Mouse (Mus musculus): Measurements from ENCODE around the gene Scn4a. TPM values are rescaled to one million over a fixed set of nuclear protein-coding genes. Genes with fewer than 3 reads are reported as not detected.

The Scn4a gene
- total RNA-seq, 2 experiments from 2014 or later = 439 to 468 TPM

- TF ChIP-seq CTCF (IDR thresholded peaks at IDR 0.05) = no peak
- Histone ChIP-seq H3K4me3 (no peak overlapping the region), H3K27ac (peak overlapping the region; percentile 93)
- intact Hi-C loops (cut with DNase I) = no loop called here
- no peak for DNase-seq
Measured at GRCm38 (mm10) chr11:106326475-106326874, 26.6 kb downstream of the Scn4a start.

- peak; percentile 70 for DNase-seq
- peak; percentile 80 for TF ChIP-seq CTCF (IDR thresholded peaks at IDR 0.05)
- Histone ChIP-seq H3K27ac (peak overlapping the region; percentile 93), H3K4me3 (no peak overlapping the region)
- intact Hi-C loops (cut with DNase I) = no loop called here
Measured at GRCm38 (mm10) chr11:106325566-106326206, 27.4 kb downstream of the Scn4a start.

GRCm38 (mm10) chr11:106324858-106325257 lies 28.2 kb downstream of the Scn4a start:
- H3K4me3 ChIP-seq = no peak overlapping the region
- H3K27ac ChIP-seq = peak overlapping the region; percentile 93
- intact Hi-C loops (cut with DNase I) = no loop called here
- TF ChIP-seq CTCF (IDR thresholded peaks at IDR 0.05) = no peak
- DNase-seq = no peak

GRCm38 (mm10) chr11:106318406-106319366 lies 34.4 kb downstream of the Scn4a start:
- Histone ChIP-seq H3K27ac (0 out of 2 replicates have a peak overlapping the region, but pooled peaks have one; percentile 9), H3K4me3 (no peak overlapping the region)
- intact Hi-C loops (cut with DNase I) = no loop called here
- TF ChIP-seq CTCF (IDR thresholded peaks at IDR 0.05) = no peak
- peak; percentile 40 for DNase-seq

GRCm38 (mm10) chr11:106317801-106318200 lies 35.3 kb downstream of the Scn4a start:
- H3K27ac ChIP-seq = no peak overlapping the region
- no peak for TF ChIP-seq CTCF (IDR thresholded peaks at IDR 0.05)
- intact Hi-C loops (cut with DNase I) = no loop called here
- peak; percentile 18 for DNase-seq
- H3K4me3 ChIP-seq = no peak overlapping the region

- no peak overlapping the region for H3K27ac ChIP-seq
- intact Hi-C loops (cut with DNase I) = no loop called here
Measured at GRCm38 (mm10) chr11:106316416-106316815, 36.7 kb downstream of the Scn4a start.

GRCm38 (mm10) chr11:106314333-106314812 lies 38.7 kb downstream of the Scn4a start, which contains the start of gene Cd79b:
TSS of gene Cd79b (minus strand) at chr11:106314762.
- peak; percentile 70 for DNase-seq
- H3K27ac ChIP-seq = peak within 1 kb of the TSS; percentile 48
- intact Hi-C loops (cut with DNase I) = no loop called here
- H3K4me3 ChIP-seq = 0 out of 2 replicates have a peak within 1 kb of the TSS, but pooled peaks have one; percentile 17
- TF ChIP-seq CTCF (IDR thresholded peaks at IDR 0.05) = no peak

More at GRCm38 (mm10) chr11:106316416-106316815, 36.7 kb downstream of the Scn4a start:
- no peak for TF ChIP-seq CTCF (IDR thresholded peaks at IDR 0.05)
- H3K4me3 ChIP-seq = no peak overlapping the region
- DNase-seq = no peak

GRCm38 (mm10) chr11:106313533-106313932 lies 39.6 kb downstream of the Scn4a start:
- intact Hi-C loops (cut with DNase I) = no loop called here
- DNase-seq = peak; percentile 12
- H3K4me3 ChIP-seq = no peak overlapping the region
- TF ChIP-seq CTCF (IDR thresholded peaks at IDR 0.05) = no peak
- H3K27ac ChIP-seq = no peak overlapping the region

GRCm38 (mm10) chr11:106310123-106310522 lies 43.0 kb downstream of the Scn4a start:
- intact Hi-C loops (cut with DNase I) = no loop called here
- Histone ChIP-seq H3K4me3 (no peak overlapping the region), H3K27ac (no peak overlapping the region)
- TF ChIP-seq CTCF (IDR thresholded peaks at IDR 0.05) = no peak
- DNase-seq = peak; percentile 16

- H3K4me3 ChIP-seq = no peak overlapping the region
- DNase-seq = peak; percentile 18
- no peak overlapping the region for H3K27ac ChIP-seq
- intact Hi-C loops (cut with DNase I) = no loop called here
- TF ChIP-seq CTCF (IDR thresholded peaks at IDR 0.05) = no peak
Measured at GRCm38 (mm10) chr11:106308162-106308561, 44.9 kb downstream of the Scn4a start.

GRCm38 (mm10) chr11:106307432-106307831 lies 45.7 kb downstream of the Scn4a start:
- no peak overlapping the region for H3K4me3 ChIP-seq
- H3K27ac ChIP-seq = no peak overlapping the region
- intact Hi-C loops (cut with DNase I) = no loop called here
- no peak for TF ChIP-seq CTCF (IDR thresholded peaks at IDR 0.05)
- peak; percentile 4 for DNase-seq

- intact Hi-C loops (cut with DNase I) = no loop called here
- Histone ChIP-seq H3K4me3 (no peak overlapping the region), H3K27ac (no peak overlapping the region)
- DNase-seq = no peak
- TF ChIP-seq CTCF (IDR thresholded peaks at IDR 0.05) = no peak
Measured at GRCm38 (mm10) chr11:106306758-106307157, 46.3 kb downstream of the Scn4a start.

- DNase-seq = no peak
- Histone ChIP-seq H3K4me3 (no peak overlapping the region), H3K27ac (no peak overlapping the region)
- no peak for TF ChIP-seq CTCF (IDR thresholded peaks at IDR 0.05)
- intact Hi-C loops (cut with DNase I) = no loop called here
Measured at GRCm38 (mm10) chr11:106306065-106306385, 47.1 kb downstream of the Scn4a start.

Data from gastrocnemius, adult 2 months (tissue).